Mouse (Mus musculus) stomach, postnatal 0 days (tissue): ENCODE results near the gene Bcl2a1d. TPM values are rescaled to one million over a fixed set of nuclear protein-coding genes. Genes with fewer than 3 reads are reported as not detected.
"Not testable (repeated sequence)": the region's sequence is repeated elsewhere in the genome, so short reads cannot be mapped to it uniquely, and the experiment has no call there.

Source experiments
- ATAC-seq: fragments of 200-750 bp; cut with Nextera tagmentation; 2 replicates; pipeline ENCODE4 v1.8.0; 2017; ENCODE audit not compliant: low FRiP score, low TSS enrichment
- DNase-seq: peaks from one replicate; pipeline ENCODE4 v3.0.0-alpha.2; 2016; ENCODE audit warnings: low spot score
- H3K27ac ChIP-seq: fragments of 300-500 bp; sonication (generic); replicated peaks from 2 replicates; pipeline ENCODE4 v1.5.1; 2014; ENCODE audit warnings: mild to moderate bottlenecking, control low read depth
- H3K27me3 ChIP-seq: fragments of 300-500 bp; sonication (generic); 2 replicates; pipeline ENCODE4 v1.6.1; 2014; ENCODE audit warnings: low read length; ENCODE audit not compliant: control insufficient read depth, insufficient read depth
- H3K36me3 ChIP-seq: fragments of 300-500 bp; sonication (generic); 2 replicates; pipeline ENCODE4 v1.6.1; 2014; ENCODE audit warnings: low read length, mixed read lengths; ENCODE audit not compliant: control insufficient read depth, insufficient read depth
- H3K4me1 ChIP-seq: fragments of 300-500 bp; sonication (generic); replicated peaks from 2 replicates; pipeline ENCODE4 v1.6.1; 2014; ENCODE audit warnings: antibody characterized with exemption; ENCODE audit not compliant: control insufficient read depth, insufficient read depth
- H3K4me2 ChIP-seq: fragments of 300-500 bp; sonication (generic); replicated peaks from 2 replicates; pipeline ENCODE4 v1.6.1; 2014; ENCODE audit warnings: low read depth, mild to moderate bottlenecking, control low read depth, moderate library complexity
- H3K4me3 ChIP-seq: fragments of 300-500 bp; sonication (generic); 2 replicates; pipeline ENCODE4 v1.5.1; 2014; ENCODE audit warnings: low read depth, low read length, control low read depth
- H3K9ac ChIP-seq: fragments of 300-500 bp; sonication (generic); 2 replicates; pipeline ENCODE4 v1.6.1; 2014; ENCODE audit warnings: mild to moderate bottlenecking, low read length, control low read depth, mixed read lengths
- H3K9me3 ChIP-seq: fragments of 300-500 bp; sonication (generic); 2 replicates; pipeline ENCODE4 v1.6.1; 2016; ENCODE audit warnings: low read length; ENCODE audit not compliant: control insufficient read depth
- CTCF ChIP-seq: IDR thresholded peaks from 2 replicates; pipeline ENCODE4 v1.5.1; 2016; ENCODE audit warnings: antibody characterized with exemption, low read depth, mild to moderate bottlenecking, moderate library complexity
- WGBS: fragments of 180-500 bp; shearing (Covaris S2); extraction: QIAGEN DNeasy Blood & Tissue Kit; methylation state at CpG from one replicate; pipeline ENCODE4 v1.1.7; 2014; 5-methylcytosine and 5-hydroxymethylcytosine counted together
- polyA plus RNA-seq: library from polyadenylated mRNA; unstranded; fragments of >200 nt; fragmentation: Nextera tagmentation; extraction: Ambion mirVana; gene quantifications from 2 replicates; pipeline ENCODE4 v1.2.1, GENCODE M21; 2015

Gene Bcl2a1d
- polyA plus RNA-seq, 1 experiment from 2014 or later: 0.42 TPM

- not testable (repeated sequence) for DNase-seq, H3K4me2 ChIP-seq, H3K4me1 ChIP-seq, H3K9me3 ChIP-seq, H3K27ac ChIP-seq, H3K27me3 ChIP-seq, H3K9ac ChIP-seq, ATAC-seq, H3K36me3 ChIP-seq, H3K4me3 ChIP-seq
These were observed 10.1 kb downstream of the Bcl2a1d start for GRCm38 (mm10) chr9:88721628-88722027.

GRCm38 (mm10) chr9:88719989-88720537 lies 11.7 kb downstream of the Bcl2a1d start, which contains the start of gene Mthfsl:
Gene Mthfsl (minus strand): TSS chr9:88720296.
- H3K9ac ChIP-seq: not testable (repeated sequence)

GRCm38 (mm10) chr9:88719073-88719921 lies 12.4 kb downstream of the Bcl2a1d start:
- WGBS: 5% methylated on average over 12 of the region's 46 CpGs
- H3K27me3 ChIP-seq, H3K9ac ChIP-seq, DNase-seq, H3K36me3 ChIP-seq, H3K9me3 ChIP-seq, H3K4me1 ChIP-seq: not testable (repeated sequence)
- Histone ChIP-seq H3K4me3 (peak overlapping the region; percentile 32), H3K4me2 (peak overlapping the region; percentile 42), H3K27ac (0 out of 2 replicates have a peak overlapping the region, but pooled peaks have one; percentile 70)
- peak; percentile 94 for ATAC-seq

More at GRCm38 (mm10) chr9:88719989-88720537, 11.7 kb downstream of the Bcl2a1d start, which contains the start of gene Mthfsl:
- H3K27me3 ChIP-seq, H3K36me3 ChIP-seq, H3K9me3 ChIP-seq, H3K4me1 ChIP-seq: not testable (repeated sequence)
- Histone ChIP-seq H3K27ac (peak within 1 kb of the TSS; percentile 70), H3K4me2 (peak within 1 kb of the TSS; percentile 44), H3K4me3 (peak within 1 kb of the TSS; percentile 32)
- peak; percentile 14 for DNase-seq
- TF ChIP-seq CTCF: peak; percentile 40; the same call in 1 of the 2 replicates
- ATAC-seq: peak; percentile 73
- WGBS: 8% methylated on average over 10 of the region's 12 CpGs

GRCm38 (mm10) chr9:88718593-88718992 lies 13.1 kb downstream of the Bcl2a1d start:
- DNase-seq, H3K9me3 ChIP-seq, ATAC-seq, H3K9ac ChIP-seq, H3K27ac ChIP-seq, H3K4me3 ChIP-seq, H3K4me2 ChIP-seq, H3K36me3 ChIP-seq, H3K27me3 ChIP-seq, H3K4me1 ChIP-seq: not testable (repeated sequence)
- WGBS: 60% methylated on average over 5 of the region's 5 CpGs

- H3K4me1 ChIP-seq, H3K36me3 ChIP-seq, H3K9me3 ChIP-seq, H3K4me3 ChIP-seq, H3K9ac ChIP-seq, ATAC-seq, H3K27ac ChIP-seq, H3K27me3 ChIP-seq, H3K4me2 ChIP-seq: not testable (repeated sequence)
- TF ChIP-seq CTCF: peak; percentile 45
- peak; percentile 29 for DNase-seq
- WGBS: 40% methylated on average over 2 of the region's 2 CpGs
These were observed 13.6 kb downstream of the Bcl2a1d start for GRCm38 (mm10) chr9:88718140-88718539.

- DNase-seq, H3K4me3 ChIP-seq, H3K36me3 ChIP-seq, H3K27me3 ChIP-seq, H3K9me3 ChIP-seq, H3K9ac ChIP-seq, ATAC-seq, H3K4me1 ChIP-seq, H3K27ac ChIP-seq, H3K4me2 ChIP-seq: not testable (repeated sequence)
- WGBS: 68% methylated on average over 5 of the region's 5 CpGs
These were observed 17.2 kb downstream of the Bcl2a1d start for GRCm38 (mm10) chr9:88714515-88714914.

GRCm38 (mm10) chr9:88712164-88712749 lies 19.5 kb downstream of the Bcl2a1d start:
- not testable (repeated sequence) for DNase-seq, H3K9me3 ChIP-seq, H3K4me2 ChIP-seq, H3K27ac ChIP-seq, H3K27me3 ChIP-seq, H3K9ac ChIP-seq, H3K4me3 ChIP-seq, H3K36me3 ChIP-seq, H3K4me1 ChIP-seq
- WGBS: 71% methylated on average over 3 of the region's 3 CpGs
- ATAC-seq: peak; percentile 68; the same call in 1 of the 2 replicates

GRCm38 (mm10) chr9:88710910-88711438 lies 20.7 kb downstream of the Bcl2a1d start:
- H3K27ac ChIP-seq, H3K9ac ChIP-seq, H3K36me3 ChIP-seq, H3K27me3 ChIP-seq, DNase-seq, H3K4me1 ChIP-seq, H3K9me3 ChIP-seq, ATAC-seq, H3K4me2 ChIP-seq, H3K4me3 ChIP-seq: not testable (repeated sequence)
- WGBS: 83% methylated on average over 4 of the region's 5 CpGs
